Mouse (Mus musculus) v-Abl transformed pro-B cells (cell line): ENCODE results near the gene Tmem263.

Source experiments
- in situ Hi-C, 2 experiments: fragments of 400-800 bp; cut with MboI; formaldehyde crosslinking; loops; one replicate each; pipeline ENCODE4 v1.15.1; 2025; ENCODE audit not compliant: unreplicated experiment in 2 of 2

The Tmem263 gene

DNA sequence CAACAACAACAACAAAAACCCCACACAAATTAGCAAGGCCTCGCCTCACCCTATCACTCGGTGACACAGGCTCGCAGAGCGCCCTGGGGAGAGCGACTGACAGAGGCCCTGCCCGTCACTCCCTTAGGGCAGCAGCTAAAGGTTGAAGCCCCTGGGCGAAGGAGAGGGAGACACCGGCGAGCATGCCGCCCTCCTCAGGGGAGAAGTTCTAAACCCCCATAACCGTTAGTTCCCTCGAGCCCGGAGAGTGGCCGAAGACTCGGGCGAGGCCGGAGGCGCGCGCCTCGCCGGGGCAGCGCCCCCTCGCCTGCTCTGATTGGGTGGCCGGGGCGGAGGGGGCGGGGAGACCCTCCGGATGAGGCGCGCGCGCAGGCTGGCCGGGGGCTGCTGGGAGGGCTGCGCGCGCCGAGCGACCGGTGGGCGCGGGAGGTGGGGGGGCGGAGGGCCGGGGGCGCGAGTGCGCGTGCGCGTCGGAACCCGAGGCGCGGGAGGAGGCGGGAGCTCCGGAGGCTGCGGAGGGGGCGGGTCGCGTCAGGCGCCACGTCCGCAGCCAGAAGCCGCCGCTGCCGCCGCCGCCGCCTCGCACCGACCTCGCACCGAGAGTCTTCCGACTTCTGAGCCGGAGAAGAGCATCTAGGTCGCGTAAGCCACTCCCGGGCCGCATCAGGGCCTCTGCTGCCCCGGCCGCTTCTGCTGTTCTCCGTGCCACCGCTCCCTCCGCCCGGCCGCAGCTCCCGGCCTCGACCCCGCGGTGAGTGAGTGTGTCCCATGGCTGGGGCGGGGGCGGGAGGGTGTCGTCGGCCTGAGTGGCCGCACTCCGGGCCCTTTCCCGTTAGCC is at the start of gene Tmem263, which contains the start of gene Fhl4:
Gene Tmem263 (plus strand): TSS at position 381 of the 838 bp plus-strand sequence.
Gene Fhl4 (minus strand): TSS at position 249 of the 838 bp plus-strand sequence.
- in situ Hi-C loops: loop anchor here in 1 of 2 experiments (10.0 kb wide), 1 partner anchor 188 kb away; the partner anchor contains the start of gene Ric8b

- in situ Hi-C loops: loop anchor here in 1 of 2 experiments (5.0 kb wide), 1 partner anchor 538 kb away; no protein-coding TSS in a partner anchor
These were observed 47.6 kb upstream of the Tmem263 start for GRCm38 (mm10) chr10:85054876-85055275.

GRCm38 (mm10) chr10:85071605-85072152 is 30.7 kb upstream of the Tmem263 start:
- in situ Hi-C loops: no loop called here

DNA sequence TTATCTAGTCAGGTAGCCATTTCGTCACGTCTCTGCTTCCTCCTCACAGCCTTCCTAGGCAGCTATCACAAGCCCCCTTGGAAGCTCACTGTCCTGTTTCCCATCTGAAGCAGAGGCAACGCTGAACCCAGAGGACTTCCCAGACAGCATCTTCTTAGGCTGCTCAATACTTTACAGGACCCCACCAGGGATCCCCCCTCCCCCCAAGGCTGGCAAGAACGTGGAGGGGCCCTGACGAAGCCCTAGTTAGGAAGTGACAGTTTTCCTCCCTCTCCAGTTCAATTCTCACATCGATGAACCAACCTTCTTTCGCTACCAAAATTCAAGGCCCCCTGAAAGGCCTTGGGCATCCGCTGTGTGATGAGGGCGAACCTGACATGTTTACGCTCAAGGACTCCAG is 586 bp upstream of the Tmem263 start:
- in situ Hi-C loops: loop anchor here in 1 of 2 experiments (10.0 kb wide), 1 partner anchor 187 kb away; the partner anchor contains the start of gene Ric8b

DNA sequence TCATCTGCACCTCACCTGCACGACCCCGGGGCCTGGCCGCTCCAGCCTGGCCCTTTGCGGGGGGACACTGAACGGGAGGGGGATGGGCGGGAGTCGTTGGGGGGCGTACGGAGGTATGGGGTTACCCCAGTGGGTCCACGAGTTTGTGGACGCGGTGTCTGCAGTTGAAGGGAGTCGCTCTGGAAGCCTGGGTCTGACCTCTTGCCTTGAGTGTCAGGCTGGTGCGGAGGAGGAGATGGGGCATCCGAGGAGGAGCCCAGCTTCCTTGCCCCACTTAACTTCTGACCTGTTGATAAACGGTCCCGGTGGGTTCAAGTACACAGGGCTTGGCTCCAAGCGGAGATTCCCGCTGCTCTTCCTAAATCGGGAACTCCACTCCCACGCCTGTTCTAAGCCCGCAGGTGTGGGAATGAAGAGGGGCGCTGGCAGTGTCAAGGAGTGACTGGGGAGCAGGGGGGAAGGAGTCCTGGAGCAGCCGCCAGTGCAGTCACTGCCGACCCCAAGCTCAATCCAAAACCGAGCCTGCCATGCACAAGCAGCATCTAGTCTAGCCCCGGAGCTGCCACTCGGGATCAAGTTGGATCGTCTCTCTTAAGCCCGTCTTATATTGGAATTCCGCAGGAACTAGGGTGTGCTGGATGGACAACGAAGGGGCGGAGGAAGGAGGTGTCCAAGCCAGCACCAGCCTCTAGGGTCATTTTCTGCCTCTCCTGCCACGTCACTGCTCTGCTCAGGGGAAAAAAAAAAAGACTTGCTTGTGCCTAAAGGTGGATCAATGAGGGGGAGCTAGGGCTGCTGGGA is 858 bp downstream of the Tmem263 start:
- in situ Hi-C loops: loop anchor here in 1 of 2 experiments (10.0 kb wide), 1 partner anchor 188 kb away; the partner anchor contains the start of gene Ric8b

DNA sequence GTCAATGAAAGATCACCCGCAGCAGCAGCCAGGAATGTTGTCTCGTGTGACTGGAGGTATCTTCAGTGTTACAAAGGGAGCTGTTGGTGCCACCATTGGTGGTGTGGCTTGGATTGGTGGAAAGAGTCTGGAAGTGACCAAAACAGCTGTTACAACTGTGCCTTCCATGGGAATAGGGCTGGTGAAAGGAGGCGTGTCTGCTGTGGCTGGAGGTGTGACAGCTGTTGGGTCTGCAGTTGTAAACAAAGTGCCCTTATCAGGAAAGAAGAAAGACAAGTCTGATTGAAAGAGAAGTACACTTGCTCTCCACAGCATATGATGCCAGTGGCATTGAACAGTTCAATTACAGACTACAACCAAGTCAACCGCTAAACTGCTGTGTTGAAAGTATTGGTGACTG is 12.0 kb downstream of the Tmem263 start:
- in situ Hi-C loops: no loop called here

GRCm38 (mm10) chr10:85125184-85125583 is 22.8 kb downstream of the Tmem263 start:
- in situ Hi-C loops: loop anchor here (5.0 to 10.0 kb wide), 3 partner anchors 57 to 480 kb away; no protein-coding TSS in a partner anchor

GRCm38 (mm10) chr10:85127395-85128287 is 25.2 kb downstream of the Tmem263 start, which contains the start of gene Mterf2:
Gene Mterf2, minus strand, starts transcription at chr10:85128027.
- in situ Hi-C loops: loop anchor here (5.0 to 10.0 kb wide), 3 partner anchors 55 to 483 kb away; no protein-coding TSS in a partner anchor

GRCm38 (mm10) chr10:85128453-85128852 is 26.0 kb downstream of the Tmem263 start:
- in situ Hi-C loops: loop anchor here (5.0 to 10.0 kb wide), 3 partner anchors 54 to 484 kb away; no protein-coding TSS in a partner anchor

GRCm38 (mm10) chr10:85136573-85136972 is 34.1 kb downstream of the Tmem263 start:
- in situ Hi-C loops: no loop called here

GRCm38 (mm10) chr10:85141465-85141864 is 39.0 kb downstream of the Tmem263 start:
- in situ Hi-C loops: no loop called here

DNA sequence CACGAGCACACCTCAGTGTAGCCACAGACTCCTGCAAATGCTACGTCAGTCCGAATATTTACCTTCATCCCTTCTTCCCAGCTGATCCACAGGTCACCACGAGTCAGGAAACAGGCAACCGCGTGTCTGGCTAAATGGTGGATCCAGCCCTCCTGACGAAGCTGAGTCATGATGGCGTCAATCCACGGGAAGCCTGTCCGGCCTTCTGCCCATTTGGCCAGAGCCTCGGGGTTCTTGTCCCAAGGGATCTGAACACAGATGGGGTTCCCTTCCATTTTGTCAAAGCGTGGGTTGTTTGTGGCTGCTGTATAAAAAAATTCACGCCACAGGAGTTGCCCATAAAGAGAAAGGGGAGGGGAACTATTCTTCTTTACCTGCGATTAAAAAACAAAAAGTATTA is 43.9 kb downstream of the Tmem263 start:
- in situ Hi-C loops: no loop called here

DNA sequence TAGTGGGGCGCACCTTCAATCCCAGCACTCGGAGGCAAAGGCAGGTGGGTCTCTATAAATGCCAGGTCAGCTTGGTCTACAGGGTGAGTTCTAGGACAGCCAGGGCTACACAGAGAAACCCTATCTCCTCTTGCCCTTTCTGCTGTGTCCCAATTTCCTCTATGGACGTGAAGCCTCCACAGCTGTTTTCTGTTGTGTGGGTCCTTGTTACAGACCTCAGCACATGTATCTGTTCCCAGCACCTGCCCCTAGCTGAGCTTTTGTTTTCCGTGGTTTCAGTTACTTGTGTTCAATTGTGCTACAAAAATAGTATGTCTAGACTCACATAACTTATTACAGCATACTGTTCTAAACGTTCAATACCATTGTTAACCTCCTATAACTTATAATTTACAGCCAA is 46.8 kb downstream of the Tmem263 start:
- in situ Hi-C loops: no loop called here

DNA sequence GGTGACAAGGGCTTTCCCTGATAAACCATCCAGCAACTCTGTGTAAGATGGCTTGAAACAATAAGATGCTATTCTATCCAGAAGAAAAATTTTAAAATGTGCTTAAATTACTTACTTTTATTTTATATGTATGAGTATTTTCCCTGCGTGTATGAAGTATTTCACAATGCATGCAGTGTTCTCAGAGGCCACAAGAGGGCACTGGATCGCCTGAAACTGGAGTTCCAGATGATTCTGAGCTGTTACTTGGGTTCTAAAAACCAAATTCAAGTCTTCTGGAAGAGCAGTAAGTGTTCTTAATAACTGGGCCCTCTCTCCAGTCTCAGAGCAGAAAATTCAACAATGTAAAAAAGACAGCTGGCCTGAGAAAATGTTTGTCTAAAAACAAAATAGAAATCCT is 51.8 kb downstream of the Tmem263 start:
- in situ Hi-C loops: loop anchor here in 1 of 2 experiments (10.0 kb wide), 2 partner anchors 501 to 1311 kb away; no protein-coding TSS in a partner anchor

- in situ Hi-C loops: loop anchor here in 1 of 2 experiments (10.0 kb wide), 2 partner anchors 497 to 1307 kb away; no protein-coding TSS in a partner anchor
These were observed 55.0 kb downstream of the Tmem263 start for GRCm38 (mm10) chr10:85157451-85157850.

- in situ Hi-C loops: loop anchor here in 1 of 2 experiments (10.0 kb wide), 2 partner anchors 495 to 1305 kb away; no protein-coding TSS in a partner anchor
These were observed 57.7 kb downstream of the Tmem263 start for GRCm38 (mm10) chr10:85159989-85160619.

GRCm38 (mm10) chr10:85161745-85162351 is 59.4 kb downstream of the Tmem263 start:
- in situ Hi-C loops: no loop called here

- in situ Hi-C loops: no loop called here
These were observed 62.4 kb downstream of the Tmem263 start for GRCm38 (mm10) chr10:85164791-85165190.
